Mouse (Mus musculus) neural tube, embryonic 11.5 days (tissue): ENCODE results near the gene Rbm7. TPM values are rescaled to one million over a fixed set of nuclear protein-coding genes. Genes with fewer than 3 reads are reported as not detected.
"Not testable (repeated sequence)": the region's sequence is repeated elsewhere in the genome, so short reads cannot be mapped to it uniquely, and the experiment has no call there.

Source experiments
- ATAC-seq: fragments of 200-750 bp; cut with Nextera tagmentation; 2 replicates; pipeline ENCODE4 v1.8.0; 2017; ENCODE audit warnings: moderate number of reproducible peaks, mild to moderate bottlenecking, moderate TSS enrichment, moderate library complexity; ENCODE audit not compliant: insufficient read depth, low FRiP score, low TSS enrichment
- DNase-seq: peaks from one replicate; pipeline ENCODE4 v3.0.0-alpha.2; 2015; ENCODE audit warnings: low spot score
- H3K27ac ChIP-seq: fragments of 300-500 bp; sonication (generic); 2 replicates; pipeline ENCODE4 v1.5.1; 2014; ENCODE audit warnings: low read depth, mild to moderate bottlenecking, low read length
- H3K27me3 ChIP-seq: fragments of 300-500 bp; sonication (generic); 2 replicates; pipeline ENCODE4 v1.6.1; 2014; ENCODE audit warnings: mild to moderate bottlenecking, low read length, mixed read lengths; ENCODE audit not compliant: control insufficient read depth, insufficient read depth
- H3K36me3 ChIP-seq: fragments of 300-500 bp; sonication (generic); 2 replicates; pipeline ENCODE4 v1.6.1; 2014; ENCODE audit warnings: mild to moderate bottlenecking, low read length, moderate library complexity, mixed read lengths; ENCODE audit not compliant: control insufficient read depth, insufficient read depth
- H3K4me1 ChIP-seq: fragments of 300-500 bp; sonication (generic); 2 replicates; pipeline ENCODE4 v1.6.1; 2014; ENCODE audit warnings: low read length, mixed read lengths; ENCODE audit not compliant: control insufficient read depth, insufficient read depth
- H3K4me2 ChIP-seq: fragments of 300-500 bp; sonication (generic); 2 replicates; pipeline ENCODE4 v1.6.1; 2014; ENCODE audit warnings: low read depth, mild to moderate bottlenecking, moderate library complexity
- H3K4me3 ChIP-seq: fragments of 300-500 bp; sonication (generic); 2 replicates; pipeline ENCODE4 v1.5.1; 2014; ENCODE audit warnings: low read depth, low read length
- H3K9ac ChIP-seq: fragments of 300-500 bp; sonication (generic); 2 replicates; pipeline ENCODE4 v1.6.1; 2014; ENCODE audit warnings: mild to moderate bottlenecking, low read length
- H3K9me3 ChIP-seq: fragments of 300-500 bp; sonication (generic); 2 replicates; pipeline ENCODE4 v1.6.1; 2016; ENCODE audit warnings: low read length; ENCODE audit not compliant: control insufficient read depth
- WGBS: fragments of 180-500 bp; shearing (Covaris S2); extraction: QIAGEN DNeasy Blood & Tissue Kit; methylation state at CpG from one replicate; pipeline ENCODE4 v1.1.7; 2014; 5-methylcytosine and 5-hydroxymethylcytosine counted together
- polyA plus RNA-seq: library from polyadenylated mRNA; unstranded; fragments of >200 nt; fragmentation: Nextera tagmentation; extraction: Ambion mirVana; gene quantifications from 2 replicates; pipeline ENCODE4 v1.2.1, GENCODE M21; 2014

The Rbm7 gene
- polyA plus RNA-seq, 1 experiment from 2014 or later, result 115 TPM

GRCm38 (mm10) chr9:48476236-48477165 is 18.6 kb downstream of the Rbm7 start:
- Histone ChIP-seq H3K4me1 (peaks cover 2% of the 10 kb centered on the region; the same call in 1 of the 2 replicates), H3K27ac (no peak overlapping the region), H3K4me2 (no peak overlapping the region), H3K36me3 (peaks cover 2% of the 10 kb centered on the region; the same call in 1 of the 2 replicates), H3K9ac (no peak overlapping the region), H3K4me3 (no peak overlapping the region), H3K9me3 (no peaks in the 10 kb centered on the region), H3K27me3 (no peaks in the 10 kb centered on the region)
- DNase-seq, result no peak
- ATAC-seq, result no peak
- WGBS, result 92% methylated on average over 10 of the region's 10 CpGs

GRCm38 (mm10) chr9:48474367-48474766 is 20.7 kb downstream of the Rbm7 start:
- Histone ChIP-seq H3K9me3 (no peaks in the 10 kb centered on the region), H3K9ac (no peak overlapping the region), H3K36me3 (peaks cover 2% of the 10 kb centered on the region; the same call in 1 of the 2 replicates), H3K4me2 (no peak overlapping the region), H3K27ac (no peak overlapping the region), H3K4me3 (no peak overlapping the region), H3K4me1 (no peaks in the 10 kb centered on the region), H3K27me3 (no peaks in the 10 kb centered on the region)
- WGBS, result 92% methylated on average over 9 of the region's 9 CpGs
- DNase-seq, result no peak
- ATAC-seq, result no peak

- no peak for ATAC-seq
Measured at GRCm38 (mm10) chr9:48473131-48473530, 22.0 kb downstream of the Rbm7 start.

GRCm38 (mm10) chr9:48472441-48473025 is 22.6 kb downstream of the Rbm7 start:
- H3K4me1 ChIP-seq, result no peaks in the 10 kb centered on the region
- DNase-seq (no peak), ATAC-seq (no peak)
- H3K9me3 ChIP-seq, result no peaks in the 10 kb centered on the region
- no peak overlapping the region for H3K4me2 ChIP-seq
- no peak overlapping the region for H3K9ac ChIP-seq
- no peak overlapping the region for H3K27ac ChIP-seq
- WGBS, result 93% methylated on average over 15 of the region's 15 CpGs
- peaks cover 2% of the 10 kb centered on the region; the same call in 1 of the 2 replicates for H3K36me3 ChIP-seq
- H3K27me3 ChIP-seq, result no peaks in the 10 kb centered on the region
- no peak overlapping the region for H3K4me3 ChIP-seq

More at GRCm38 (mm10) chr9:48473131-48473530, 22.0 kb downstream of the Rbm7 start:
- WGBS, result 97% methylated on average over 12 of the region's 12 CpGs
- Histone ChIP-seq H3K9me3 (no peaks in the 10 kb centered on the region), H3K27me3 (no peaks in the 10 kb centered on the region), H3K36me3 (peaks cover 2% of the 10 kb centered on the region; the same call in 1 of the 2 replicates), H3K27ac (no peak overlapping the region), H3K4me2 (no peak overlapping the region), H3K4me1 (no peaks in the 10 kb centered on the region), H3K4me3 (no peak overlapping the region), H3K9ac (no peak overlapping the region)
- DNase-seq, result no peak

GRCm38 (mm10) chr9:48467471-48467870 is 27.6 kb downstream of the Rbm7 start:
- 97% methylated on average over 5 of the region's 5 CpGs for WGBS
- not testable (repeated sequence) for H3K9ac ChIP-seq, DNase-seq, H3K36me3 ChIP-seq, H3K27ac ChIP-seq, H3K4me1 ChIP-seq, H3K9me3 ChIP-seq, H3K27me3 ChIP-seq, H3K4me3 ChIP-seq, H3K4me2 ChIP-seq, ATAC-seq

GRCm38 (mm10) chr9:48466804-48467203 is 28.3 kb downstream of the Rbm7 start:
- H3K4me3 ChIP-seq, result no peak overlapping the region
- H3K27ac ChIP-seq, result no peak overlapping the region
- peak; percentile 45 for DNase-seq
- H3K4me2 ChIP-seq, result no peak overlapping the region
- no peak overlapping the region for H3K9ac ChIP-seq
- WGBS, result 68% methylated on average over 3 of the region's 3 CpGs
- no peaks in the 10 kb centered on the region for H3K27me3 ChIP-seq
- H3K36me3 ChIP-seq, result no peaks in the 10 kb centered on the region; the same call in 1 of the 2 replicates
- H3K4me1 ChIP-seq, result no peaks in the 10 kb centered on the region
- ATAC-seq, result no peak
- H3K9me3 ChIP-seq, result peaks cover 3% of the 10 kb centered on the region; the same call in 1 of the 2 replicates

GRCm38 (mm10) chr9:48465671-48466070 is 29.4 kb downstream of the Rbm7 start:
- Histone ChIP-seq H3K9ac (no peak overlapping the region), H3K27me3 (no peaks in the 10 kb centered on the region), H3K27ac (no peak overlapping the region), H3K4me1 (no peaks in the 10 kb centered on the region), H3K4me3 (no peak overlapping the region), H3K9me3 (peaks cover 3% of the 10 kb centered on the region; the same call in 1 of the 2 replicates), H3K4me2 (no peak overlapping the region), H3K36me3 (no peaks in the 10 kb centered on the region; the same call in 1 of the 2 replicates)
- DNase-seq, result no peak
- no peak for ATAC-seq
- 97% methylated on average over 3 of the region's 3 CpGs for WGBS

- Histone ChIP-seq H3K4me1 (no peaks in the 10 kb centered on the region), H3K9me3 (peaks cover 3% of the 10 kb centered on the region; the same call in 1 of the 2 replicates), H3K27me3 (no peaks in the 10 kb centered on the region), H3K36me3 (no peaks in the 10 kb centered on the region; the same call in 1 of the 2 replicates), H3K4me3 (no peak overlapping the region), H3K27ac (no peak overlapping the region), H3K4me2 (no peak overlapping the region), H3K9ac (no peak overlapping the region)
- no peak for ATAC-seq
- no peak for DNase-seq
- WGBS, result 81% methylated on average over 3 of the region's 3 CpGs
Measured at GRCm38 (mm10) chr9:48461545-48461944, 33.6 kb downstream of the Rbm7 start.
